Mouse (Mus musculus) cortical plate, adult 2 months (tissue): Measurements from ENCODE around the gene Iqgap1.

Source experiments
- CTCF ChIP-seq: fragments of 200-500 bp; IDR thresholded peaks from 2 replicates; pipeline ENCODE4 v1.5.1; 2011; ENCODE audit warnings: mild to moderate bottlenecking, control low read depth, low read length; ENCODE audit not compliant: insufficient read depth; ENCODE audit errors: extremely low read depth
- POLR2A ChIP-seq: fragments of 200-500 bp; IDR thresholded peaks from 2 replicates; pipeline ENCODE4 v1.6.1; 2011; ENCODE audit warnings: mild to moderate bottlenecking, low read length, control low read depth; ENCODE audit not compliant: insufficient read depth; ENCODE audit errors: extremely low read depth

DNA sequence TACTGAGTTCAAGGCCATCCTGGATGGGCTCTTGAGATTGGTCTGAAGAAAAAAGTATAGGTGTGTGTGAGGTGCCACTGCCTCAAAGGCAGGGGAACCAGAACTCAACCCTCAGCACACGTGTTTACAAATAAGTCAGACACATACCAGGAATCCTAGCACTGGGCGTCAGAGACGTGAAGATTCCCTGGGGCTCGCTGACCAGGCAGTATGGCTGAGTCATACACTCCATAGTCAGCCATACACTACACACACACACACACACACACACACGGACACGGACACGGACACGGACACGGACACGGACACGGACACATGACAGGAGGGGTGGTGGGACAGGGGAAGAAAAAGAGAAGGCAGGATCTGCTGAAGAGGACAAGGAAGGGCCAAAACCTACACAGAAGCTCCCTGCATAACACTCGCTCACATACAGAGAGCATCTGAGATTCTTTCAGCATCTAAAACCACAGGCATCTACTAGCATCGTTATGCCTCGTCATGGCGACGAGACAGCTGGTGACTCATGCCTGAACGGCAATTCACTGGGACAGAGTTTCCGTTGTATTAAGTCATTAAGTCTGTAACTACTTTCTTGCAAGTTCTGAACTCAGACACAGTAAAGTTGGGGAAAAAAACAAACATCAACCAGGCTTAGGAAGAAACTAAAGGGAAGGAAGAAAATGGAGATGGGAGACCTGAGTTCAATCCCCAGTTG lies 2.5 kb upstream of the Iqgap1 start:
- TF ChIP-seq POLR2A, result no peak
- TF ChIP-seq CTCF, result no peak
